Mouse (Mus musculus): ENCODE results near the gene Trim45.

DNA sequence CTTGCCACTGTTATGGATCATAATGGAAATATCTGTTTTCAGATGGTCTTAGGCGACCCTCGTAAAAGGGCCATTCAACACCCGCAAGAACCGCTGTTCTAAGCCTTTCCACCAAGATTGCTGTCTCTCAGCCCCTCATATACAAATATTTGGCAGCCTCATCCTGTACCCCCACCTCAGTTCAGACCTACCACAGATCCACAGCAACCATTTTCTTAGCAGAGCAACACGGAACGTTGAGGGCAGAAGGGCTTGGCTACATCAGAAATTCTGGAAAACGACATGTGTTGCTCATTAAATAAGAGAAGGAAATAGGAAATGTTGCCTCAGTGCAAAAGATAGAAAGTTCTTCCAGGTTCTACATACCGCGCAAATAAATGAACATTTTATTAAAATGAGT is 11.0 kb upstream of the Trim45 start:
- no peak for TF ChIP-seq TCF12 (IDR thresholded peaks at IDR 0.05; ENCODE audit: insufficient read depth, poor library complexity, severe bottlenecking)
- TF ChIP-seq TCF3 (IDR thresholded peaks at IDR 0.05; ENCODE audit: insufficient read length, low read depth), result no peak
- no peak for TF ChIP-seq CEBPB (IDR thresholded peaks at IDR 0.05; ENCODE audit: insufficient read depth, poor library complexity, severe bottlenecking)
